Mouse (Mus musculus) lung, adult 10 weeks (tissue): ENCODE measurements around the gene Plppr2. TPM values are rescaled to one million over a fixed set of nuclear protein-coding genes. Genes with fewer than 3 reads are reported as not detected.

Experiments used
- polyA plus RNA-seq: library from polyadenylated mRNA; stranded (reverse); fragments of 350-450 nt; fragmentation: Illumina TruSeq; extraction: RNeasy Lipid Tissue Mini Kit (QIAGEN cat#74804); gene quantifications from one replicate; pipeline ENCODE4 v1.2.3, GENCODE M21; 2014; ENCODE audit warnings: low read depth, low replicate concordance; ENCODE audit not compliant: insufficient read depth

The Plppr2 gene
- 2.7 TPM for polyA plus RNA-seq

DNA sequence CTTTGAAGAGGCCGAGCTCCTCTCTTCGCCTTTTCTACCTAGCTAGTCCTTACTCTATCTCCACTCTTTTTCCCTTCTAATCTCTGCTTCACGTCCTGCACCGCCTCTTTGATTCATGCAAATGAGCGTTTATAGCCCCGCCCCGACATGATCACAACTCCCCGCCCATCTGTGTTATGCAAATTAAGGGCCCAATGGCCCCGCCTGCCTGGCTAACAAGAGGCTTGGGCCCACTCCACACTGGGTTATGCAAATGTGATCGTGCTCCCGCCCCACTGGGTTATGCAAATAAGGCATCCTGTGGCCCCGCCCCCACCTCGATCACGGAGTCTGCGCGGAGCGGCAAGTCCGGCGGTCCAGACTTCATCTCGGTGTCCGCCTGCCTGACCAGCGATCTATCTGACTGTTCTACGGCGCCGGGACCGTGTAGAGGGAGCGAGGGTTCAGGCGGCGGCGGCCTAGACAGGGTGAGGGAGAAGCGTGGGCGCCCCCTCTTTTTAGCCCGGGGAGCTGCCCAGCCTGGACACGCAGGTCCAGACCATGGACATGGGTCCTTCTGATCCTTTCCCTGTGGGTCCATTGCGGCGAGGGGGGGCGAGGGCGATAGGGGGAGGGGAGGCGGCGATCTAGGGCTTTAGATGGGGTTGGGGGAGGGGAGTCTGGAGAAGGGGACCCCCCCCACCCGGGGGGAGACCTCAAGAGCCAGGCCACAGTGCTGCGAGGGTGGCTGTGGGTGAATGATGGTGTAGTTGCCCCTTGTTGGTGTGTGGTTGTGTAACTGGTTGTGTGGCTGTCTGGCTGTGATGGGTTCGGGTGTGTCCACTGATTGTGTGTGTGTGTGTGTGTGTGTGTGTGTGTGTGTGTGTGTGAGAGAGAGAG lies at the start of gene Plppr2:
TSS of gene Plppr2 (plus strand) at position 342 of the 879 bp plus-strand sequence.

DNA sequence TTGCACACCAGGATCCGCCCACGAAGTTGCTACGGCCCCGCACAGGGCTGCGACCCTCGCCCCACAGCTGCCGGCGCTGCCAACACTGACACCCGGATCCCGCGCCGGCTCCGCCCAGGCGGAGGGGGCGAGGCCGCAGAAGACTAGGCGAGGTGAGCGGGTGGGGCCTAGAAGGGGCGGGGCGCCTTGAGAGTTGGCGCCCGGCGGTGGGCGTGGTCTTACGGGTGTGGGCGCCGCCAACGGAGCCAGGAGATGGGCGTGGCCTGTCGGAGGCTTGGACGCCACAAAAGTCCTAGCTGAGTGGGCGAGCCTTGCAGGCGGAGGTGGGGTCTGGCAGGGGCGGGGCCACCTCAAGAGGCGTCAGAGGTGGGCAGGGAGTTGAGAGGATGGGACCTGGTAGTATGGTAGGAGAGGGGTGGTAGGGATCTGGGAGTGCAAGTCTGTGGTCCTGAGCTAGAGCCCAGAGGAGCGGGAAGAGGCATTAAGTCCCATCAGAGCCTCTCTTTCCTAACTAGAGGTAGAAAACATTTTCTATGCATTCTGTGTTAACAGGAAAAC lies 18.7 kb upstream of the Plppr2 start, which contains the start of gene Rab3d:
TSS of gene Rab3d (minus strand) at position 158 of the 558 bp plus-strand sequence.

DNA sequence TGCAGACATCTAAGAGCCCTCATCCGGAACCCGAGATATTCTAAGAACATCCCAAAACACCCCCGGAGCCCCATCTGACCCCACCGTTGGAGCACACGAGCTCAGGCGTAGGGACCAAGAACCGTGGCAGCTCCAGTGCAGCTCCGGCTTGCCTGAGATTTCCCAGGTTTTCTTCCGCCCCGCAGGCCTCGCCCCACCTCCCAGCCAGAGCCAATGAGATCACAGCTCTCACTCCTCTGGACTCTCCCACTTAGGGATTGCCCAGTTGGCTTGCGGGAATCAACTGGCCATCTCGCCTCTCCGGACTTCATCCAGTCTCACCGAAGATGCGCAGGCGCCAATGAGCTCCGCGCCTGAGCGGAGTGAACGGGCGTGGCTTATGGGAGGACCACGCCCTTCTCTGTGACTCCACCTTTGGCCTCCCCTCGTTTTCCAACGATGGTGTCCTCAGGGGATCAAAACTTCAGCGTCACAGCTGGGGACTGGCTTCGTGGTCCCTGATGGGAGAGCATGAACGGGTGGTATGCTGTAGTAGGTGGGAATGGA lies 9.6 kb upstream of the Plppr2 start, which contains the start of the genes Ccdc159 and Tmem205:
TSS of gene Ccdc159 (plus strand) at position 264 of the 546 bp plus-strand sequence.
TSS of gene Tmem205 (minus strand) at position 349 of the 546 bp plus-strand sequence.

GRCm38 (mm10) chr9:21955570-21956281 lies 18.9 kb downstream of the Plppr2 start, which contains the start of gene Swsap1:
TSS of gene Swsap1 (plus strand) at chr9:21955755.

GRCm38 (mm10) chr9:21963417-21963816 lies 26.6 kb downstream of the Plppr2 start, which contains the start of gene Epor:
TSS of gene Epor (minus strand) at chr9:21963506.

GRCm38 (mm10) chr9:21989230-21990110 lies 52.6 kb downstream of the Plppr2 start, which contains the start of gene Rgl3:
TSS of gene Rgl3 (minus strand) at chr9:21989446.

Other genes with a start within 250 kb of the Plppr2 start
- gene Ldlr, start 213.6 kb upstream of the Plppr2 start, polyA plus RNA-seq, result 24.1 TPM
- 2.4 TPM for gene Spc24, start 176.7 kb upstream of the Plppr2 start, polyA plus RNA-seq
- gene Kank2, start 138.3 kb upstream of the Plppr2 start, polyA plus RNA-seq, result 35.1 TPM
- 3.8 TPM for gene Angptl8, start 101.5 kb upstream of the Plppr2 start, polyA plus RNA-seq
- 47.0 TPM for gene Dock6, start 84.4 kb upstream of the Plppr2 start, polyA plus RNA-seq
- 24.0 TPM for gene Rab3d, start 18.8 kb upstream of the Plppr2 start, polyA plus RNA-seq
- gene Ccdc159, start 9.6 kb upstream of the Plppr2 start, polyA plus RNA-seq, result 2.1 TPM
- 159 TPM for gene Tmem205, start 9.5 kb upstream of the Plppr2 start, polyA plus RNA-seq
- 10.0 TPM for gene Swsap1, start 18.7 kb downstream of the Plppr2 start, polyA plus RNA-seq
- 2.8 TPM for gene Epor, start 26.5 kb downstream of the Plppr2 start, polyA plus RNA-seq
- gene Rgl3, start 52.4 kb downstream of the Plppr2 start, polyA plus RNA-seq, result 5.4 TPM
- gene Ccdc151, start 65.6 kb downstream of the Plppr2 start, polyA plus RNA-seq, result 3.5 TPM
- gene Prkcsh, start 65.8 kb downstream of the Plppr2 start, polyA plus RNA-seq, result 49.2 TPM
- not detected for gene Elavl3, start 115.0 kb downstream of the Plppr2 start, polyA plus RNA-seq
- gene Gm49318, start 134.2 kb downstream of the Plppr2 start, polyA plus RNA-seq, result not detected
- 6.4 TPM for gene Zfp653, start 134.3 kb downstream of the Plppr2 start, polyA plus RNA-seq
- gene Ecsit, start 148.4 kb downstream of the Plppr2 start, polyA plus RNA-seq, result 15.6 TPM
- 75.9 TPM for gene Cnn1, start 162.2 kb downstream of the Plppr2 start, polyA plus RNA-seq
- 186 TPM for gene Elof1, start 180.1 kb downstream of the Plppr2 start, polyA plus RNA-seq
- gene Acp5, start 198.7 kb downstream of the Plppr2 start, polyA plus RNA-seq, result 33.7 TPM
- 54.3 TPM for gene Pigyl, start 219.8 kb downstream of the Plppr2 start, polyA plus RNA-seq